Mouse (Mus musculus): ENCODE results near the gene a. TPM values are rescaled to one million over a fixed set of nuclear protein-coding genes. Genes with fewer than 3 reads are reported as not detected.

a gene
- total and polyA plus RNA-seq, 3 experiments = 7.8 to 23.8 (median 10.9) TPM

GRCm38 (mm10) chr2:154891585-154891984, 100.4 kb downstream of the a start:
- Histone ChIP-seq H3K27me3 (replicated peaks) (peaks cover 3% of the 10 kb centered on the region), H3K36me3 (replicated peaks in 1 of 2; ENCODE audit: control insufficient read depth in 1 of 2, insufficient read depth in 1 of 2, low read length in 1 of 2) (peaks cover 12 to 35% of the 10 kb centered on the region in 2 experiments), H3K4me3 (replicated peaks in 1 of 3; ENCODE audit: low read depth in 2 of 3, low read length in 2 of 3, poor library complexity in 1 of 3) (peak overlapping the region; percentile 64 to 98 (median 94)), H3K4me2 (ENCODE audit: insufficient read depth, low read depth, poor library complexity, severe bottlenecking) (peak overlapping the region; percentile 95; the same call in 1 of the 2 replicates), H3K79me2 (replicated peaks; ENCODE audit: control insufficient read depth, extremely low read depth, insufficient read depth, poor library complexity, severe bottlenecking) (peaks cover 49% of the 10 kb centered on the region), H3K9ac (ENCODE audit: insufficient read depth, low read depth) (peak overlapping the region; percentile 97), H3K9me3 (replicated peaks; ENCODE audit: low read length) (no peaks in the 10 kb centered on the region), H3K27ac (ENCODE audit: insufficient read depth, low read depth) (no peak overlapping the region), H3K4me1 (ENCODE audit: control insufficient read depth in 1 of 2, insufficient read depth in 2 of 2) (peaks cover 0 to 33% of the 10 kb centered on the region in 2 experiments; a peak in 2 of 4 replicates)
- in situ Hi-C loops (cut with MboI; ENCODE audit: low pct_ligation_motif_present, low pct_unique_long_range_greater_than_20kb, low sequenced_read_pairs) (no loop called here), dilution Hi-C loops (cut with MboI; ENCODE audit: extremely low pct_ligation_motif_present, extremely low pct_unique_long_range_greater_than_20kb, low sequenced_read_pairs) (no loop called here)
- DNase-seq (ENCODE audit: extremely low read depth) = no peak
- TF ChIP-seq ZC3H11A (IDR thresholded peaks at IDR 0.05; ENCODE audit: low read depth, low read length) = no peak
- no peak for TF ChIP-seq ZKSCAN1 (IDR thresholded peaks at IDR 0.05; ENCODE audit: borderline replicate concordance, low read depth, low read length)
- no peak for TF ChIP-seq JUND (conservative IDR thresholded peaks at IDR 0.05; ENCODE audit: low read depth, low read length)

- Histone ChIP-seq H3K4me2 (ENCODE audit: insufficient read depth, low read depth, poor library complexity, severe bottlenecking) (peak within 1 kb of the TSS; percentile 80), H3K4me1 (ENCODE audit: control insufficient read depth in 1 of 2, insufficient read depth in 2 of 2) (peaks cover 0 to 28% of the 10 kb centered on the region in 2 experiments; a peak in 2 of 4 replicates), H3K4me3 (replicated peaks in 1 of 3; ENCODE audit: low read depth in 2 of 3, low read length in 2 of 3, poor library complexity in 1 of 3) (peak within 1 kb of the TSS; percentile 64 to 98 (median 94)), H3K9ac (ENCODE audit: insufficient read depth, low read depth) (peak within 1 kb of the TSS; percentile 97), H3K79me2 (replicated peaks; ENCODE audit: control insufficient read depth, extremely low read depth, insufficient read depth, poor library complexity, severe bottlenecking) (peaks cover 43% of the 10 kb centered on the region), H3K9me3 (replicated peaks; ENCODE audit: low read length) (no peaks in the 10 kb centered on the region), H3K27me3 (replicated peaks) (peaks cover 3% of the 10 kb centered on the region), H3K36me3 (replicated peaks in 1 of 2; ENCODE audit: control insufficient read depth in 1 of 2, insufficient read depth in 1 of 2, low read length in 1 of 2) (peaks cover 6 to 26% of the 10 kb centered on the region in 2 experiments), H3K27ac (ENCODE audit: insufficient read depth, low read depth) (peak within 1 kb of the TSS; percentile 78)
- in situ Hi-C loops (cut with MboI; ENCODE audit: low pct_ligation_motif_present, low pct_unique_long_range_greater_than_20kb, low sequenced_read_pairs) (no loop called here), dilution Hi-C loops (cut with MboI; ENCODE audit: extremely low pct_ligation_motif_present, extremely low pct_unique_long_range_greater_than_20kb, low sequenced_read_pairs) (no loop called here)
- DNase-seq (ENCODE audit: extremely low read depth) = peak; percentile 98
- no peak for TF ChIP-seq PAX5 (IDR thresholded peaks at IDR 0.05; ENCODE audit: low read length)
- no peak for TF ChIP-seq ZKSCAN1 (IDR thresholded peaks at IDR 0.05; ENCODE audit: borderline replicate concordance, low read depth, low read length)
- TF ChIP-seq JUND (conservative IDR thresholded peaks at IDR 0.05; ENCODE audit: low read depth, low read length) = no peak
- TF ChIP-seq ETS1 (conservative IDR thresholded peaks at IDR 0.05; ENCODE audit: low read depth, low read length) = no peak
- no peak; the same call in 1 of the 2 replicates for TF ChIP-seq UBTF (IDR thresholded peaks at IDR 0.05; ENCODE audit: low read depth, low read length)
- 0 out of 2 replicates have a peak, but pooled peaks have one; percentile 33 for TF ChIP-seq CHD1 (IDR thresholded peaks at IDR 0.05; ENCODE audit: low read depth, low read length)
- no peak for TF ChIP-seq MAFK (IDR thresholded peaks at IDR 0.05; ENCODE audit: insufficient replicate concordance, low read length)
- TF ChIP-seq ZMIZ1 (IDR thresholded peaks at IDR 0.05; ENCODE audit: low read depth, low read length) = peak; percentile 37; the same call in 1 of the 2 replicates
- 0 out of 2 replicates have a peak, but pooled peaks have one; percentile 65 for TF ChIP-seq TBP (conservative IDR thresholded peaks at IDR 0.05; ENCODE audit: low read depth, low read length)
- peak; percentile 71; the same call in 1 of the 2 replicates for TF ChIP-seq GABPA (IDR thresholded peaks at IDR 0.05; ENCODE audit: insufficient replicate concordance, low read depth, low read length)
- TF ChIP-seq NRF1 (IDR thresholded peaks at IDR 0.05; ENCODE audit: low read depth, low read length) = peak; percentile 88
- TF ChIP-seq POLR2A (IDR thresholded peaks at IDR 0.05; ENCODE audit: low read depth, low read length) = peak; percentile 78
- TF ChIP-seq MYC (IDR thresholded peaks at IDR 0.05; ENCODE audit: low read depth, low read length) = peak; percentile 50; the same call in 1 of the 2 replicates
- TF ChIP-seq USF2 (conservative IDR thresholded peaks at IDR 0.05; ENCODE audit: low read depth, low read length) = no peak
- TF ChIP-seq USF1 (IDR thresholded peaks at IDR 0.05; ENCODE audit: low read depth, low read length) = no peak
- TF ChIP-seq BHLHE40 (IDR thresholded peaks at IDR 0.05; ENCODE audit: low read depth, low read length) = peak; percentile 28; the same call in 1 of the 2 replicates
- peak; percentile 79 for TF ChIP-seq CHD2 (IDR thresholded peaks at IDR 0.05; ENCODE audit: low read length)
- TF ChIP-seq SIN3A (IDR thresholded peaks at IDR 0.05; ENCODE audit: low read length) = peak; percentile 85; the same call in 1 of the 2 replicates
- peak; percentile 96 for TF ChIP-seq HCFC1 (IDR thresholded peaks at IDR 0.05; ENCODE audit: low read depth, low read length)
- no peak for TF ChIP-seq ZNF384 (IDR thresholded peaks at IDR 0.05; ENCODE audit: low read depth, low read length)
- TF ChIP-seq POLR2AphosphoS2 (IDR thresholded peaks at IDR 0.05; ENCODE audit: low read depth, low read length) = peak; percentile 75; the same call in 1 of the 2 replicates
- no peak for TF ChIP-seq SMC3 (IDR thresholded peaks at IDR 0.05; ENCODE audit: low read depth, low read length)
- TF ChIP-seq MEF2A (IDR thresholded peaks at IDR 0.05; ENCODE audit: borderline replicate concordance, low read depth, low read length) = no peak
- peak; percentile 65 for TF ChIP-seq ELF1 (IDR thresholded peaks at IDR 0.05; ENCODE audit: low read depth, low read length)
- TF ChIP-seq TCF12 (IDR thresholded peaks at IDR 0.05; ENCODE audit: low read depth, low read length) = peak; percentile 83
- peak; percentile 93; the same call in 1 of the 2 replicates for TF ChIP-seq E2F4 (IDR thresholded peaks at IDR 0.05; ENCODE audit: insufficient replicate concordance, low read depth, low read length)
- TF ChIP-seq MAX (IDR thresholded peaks at IDR 0.05; ENCODE audit: low read length) = peak; percentile 29
- TF ChIP-seq EP300 (IDR thresholded peaks at IDR 0.05; ENCODE audit: low read length) = no peak
- TF ChIP-seq RCOR1 (conservative IDR thresholded peaks at IDR 0.05; ENCODE audit: low read depth, low read length) = no peak
These were observed 101.2 kb downstream of the a start, which contains the start of gene Eif2s2 for GRCm38 (mm10) chr2:154892201-154893044. Gene Eif2s2, minus strand, starts transcription at chr2:154892935.

Data from CH12.LX (cell line).